Mouse (Mus musculus) c-Kit-negative CD71-positive TER-119-positive erythroid progenitor cells, embryonic 14.5 days (primary cell): ENCODE measurements around the gene Atp2b4.

ENCODE experiments used
- DNase-seq: peaks from one replicate; pipeline ENCODE4 v3.0.0-alpha.2; 2013; ENCODE audit warnings: low read depth, low spot score

The Atp2b4 gene

DNA sequence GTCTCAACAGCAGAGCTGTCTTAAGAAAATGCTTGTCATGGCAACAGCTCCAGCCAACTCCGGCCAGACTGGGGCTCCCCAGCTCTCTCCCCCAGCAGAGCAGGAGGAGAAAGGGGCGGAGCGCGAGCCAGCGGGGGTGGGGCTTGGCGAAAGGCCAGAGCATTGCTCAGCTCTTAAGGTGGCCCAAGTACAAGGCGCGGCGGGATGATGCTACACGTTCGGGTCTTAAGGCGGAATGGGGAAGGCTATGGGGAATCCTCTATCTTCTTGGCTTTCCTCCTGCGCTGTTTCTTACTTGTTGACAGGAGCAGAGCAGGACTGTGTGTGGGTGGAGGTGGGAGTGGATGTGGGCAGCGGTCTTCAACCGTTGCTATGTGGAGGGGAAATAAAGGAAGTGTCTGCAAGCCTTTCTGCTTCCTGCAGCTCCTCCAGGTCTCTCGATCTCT, at the start of gene Atp2b4:
Gene Atp2b4, minus strand, starts transcription at position 94 of the 446 bp plus-strand sequence.
- DNase-seq = peak; percentile 95

DNA sequence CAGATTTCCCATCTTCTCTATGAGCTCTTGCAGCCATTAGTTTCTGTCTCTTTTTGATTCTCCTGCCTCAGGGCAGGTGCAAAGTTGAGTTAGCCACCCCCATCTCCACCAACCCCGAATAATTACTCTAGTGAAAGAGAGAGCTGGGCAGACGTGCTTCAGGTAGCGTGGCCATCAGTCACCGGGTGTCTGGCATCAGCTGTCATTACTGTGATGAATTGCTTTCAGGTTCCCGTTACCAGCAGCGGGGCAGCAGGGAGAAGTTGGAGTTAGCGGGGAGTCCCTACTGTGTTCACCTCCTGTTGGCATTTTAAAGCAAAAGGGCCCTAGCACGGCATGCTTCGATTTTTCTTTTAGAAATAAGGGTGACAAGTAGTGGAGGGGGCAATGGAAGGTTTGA, 43.9 kb upstream of the Atp2b4 start:
- no peak for DNase-seq

DNA sequence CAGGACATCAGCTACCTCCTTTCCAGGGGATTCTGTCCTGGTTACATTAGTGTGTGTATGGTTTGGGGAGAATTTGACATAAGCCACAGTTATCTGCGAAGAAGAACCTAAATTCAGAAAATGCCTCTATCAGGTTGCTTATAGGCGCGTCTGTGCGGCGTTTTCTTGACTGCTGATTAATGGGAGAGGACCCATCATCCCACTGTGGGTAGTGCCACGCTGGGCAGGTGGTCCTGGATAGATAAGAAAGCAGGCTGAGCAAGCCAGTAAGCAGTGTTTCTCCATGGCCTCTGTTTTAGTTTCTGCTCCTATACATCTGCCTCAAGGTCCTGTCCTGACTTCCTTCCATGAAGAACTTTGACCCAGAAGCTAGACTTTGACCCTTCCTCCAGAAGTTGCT, 43.1 kb upstream of the Atp2b4 start:
- no peak for DNase-seq

DNA sequence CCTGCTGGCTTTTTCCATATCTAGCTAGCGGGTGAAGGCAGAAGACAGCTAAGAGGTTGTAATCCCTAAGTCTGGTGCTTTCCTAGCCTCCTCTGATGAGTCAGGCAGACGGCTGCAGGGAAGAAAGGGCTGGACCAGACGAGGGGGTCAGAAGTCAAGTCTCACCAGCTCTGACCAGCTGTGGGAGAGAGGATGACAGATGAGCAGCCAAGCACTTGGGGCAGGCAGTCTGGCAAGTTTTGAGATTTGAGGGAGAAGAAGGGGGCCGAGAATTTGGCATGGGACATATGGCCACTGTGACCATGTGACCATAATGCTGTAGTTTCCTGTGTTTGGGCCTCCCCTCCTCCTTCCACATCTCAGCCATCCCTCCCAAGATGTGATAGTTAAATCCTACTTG, 42.5 kb upstream of the Atp2b4 start:
- no peak for DNase-seq

DNA sequence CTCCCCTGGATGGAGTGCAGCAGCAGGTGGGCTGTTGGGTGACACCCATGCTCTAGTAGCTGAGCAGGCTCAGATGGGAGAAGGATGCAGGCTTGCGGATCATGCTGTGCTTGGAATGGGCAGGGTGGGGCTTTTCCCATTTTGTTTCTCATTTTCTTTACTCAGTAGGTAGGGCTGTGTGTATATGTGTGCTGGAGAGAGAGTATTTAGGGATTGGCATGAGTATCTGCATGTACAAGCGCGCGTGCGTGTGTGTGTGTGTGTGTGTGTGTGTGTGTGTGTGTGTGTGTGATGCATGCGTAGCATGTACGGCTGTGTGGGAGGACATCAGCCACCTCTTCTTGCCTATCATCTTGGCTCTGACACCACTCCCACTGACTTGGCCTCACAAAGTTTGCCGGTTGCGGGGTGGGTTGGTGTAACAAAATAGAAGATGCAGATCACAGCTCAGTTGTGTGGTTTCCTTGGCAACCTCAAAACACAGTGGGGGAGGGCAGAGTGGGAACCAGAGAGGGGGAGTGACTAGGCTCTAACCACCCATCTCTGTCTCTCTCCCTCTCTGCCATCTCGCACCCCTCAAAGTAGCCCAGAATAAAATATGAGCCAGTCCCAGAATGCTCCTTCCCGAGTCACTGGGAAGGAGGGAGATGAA, 41.4 kb upstream of the Atp2b4 start:
- DNase-seq = no peak

DNA sequence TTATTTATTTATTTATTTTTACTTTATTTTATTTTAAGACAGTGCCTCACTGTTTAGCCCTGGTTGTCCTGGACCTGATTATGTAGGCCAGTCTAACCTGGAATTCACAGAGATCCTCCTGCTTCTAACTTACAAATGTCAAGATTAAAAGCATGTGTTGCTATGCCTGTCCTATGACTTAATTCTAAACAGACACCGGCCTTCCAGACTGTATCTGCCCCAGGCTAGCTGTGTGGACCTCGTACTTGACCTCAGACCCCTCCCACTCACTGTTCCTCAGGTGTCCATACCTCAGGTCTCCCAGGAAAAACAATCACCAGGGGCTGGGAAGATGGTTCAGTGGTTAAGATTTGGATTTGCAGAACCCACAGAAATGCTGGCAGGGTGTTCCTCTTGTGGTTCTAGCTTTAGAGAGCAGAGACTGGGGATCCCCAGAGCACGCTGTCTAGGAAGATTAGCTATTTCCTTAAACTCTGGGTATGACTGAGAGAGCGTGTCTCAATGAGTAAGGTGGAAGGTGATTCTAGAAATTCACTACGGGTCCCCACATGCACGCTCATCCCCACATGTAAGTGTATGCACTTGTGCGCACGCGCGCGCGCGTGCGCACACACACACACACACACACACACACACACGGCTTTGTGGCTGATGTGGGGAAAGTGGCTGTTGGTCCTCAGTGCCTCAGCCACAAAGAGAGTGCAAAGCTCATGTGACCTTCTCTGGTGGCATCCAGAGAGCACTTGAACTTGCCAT, 40.5 kb upstream of the Atp2b4 start:
- DNase-seq = no peak

DNA sequence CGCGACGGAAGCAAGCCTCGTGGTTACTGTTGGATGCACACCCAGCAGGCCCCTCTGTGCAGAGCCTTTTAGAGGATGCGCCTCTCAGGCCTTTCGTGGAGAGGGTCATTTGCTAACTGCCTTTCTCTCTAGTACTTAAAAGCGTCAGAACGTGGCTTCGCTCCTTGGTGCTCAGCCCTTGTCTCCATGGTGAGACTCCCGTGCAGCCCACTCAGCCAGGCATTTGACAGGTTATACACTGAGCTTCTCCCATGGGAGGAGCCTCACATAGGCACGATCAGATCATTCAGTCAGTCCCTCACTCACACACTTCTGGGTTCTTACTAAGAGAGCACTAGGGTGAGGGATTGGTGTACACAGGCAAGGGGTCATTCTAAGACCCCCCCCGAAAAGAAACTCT, 39.7 kb upstream of the Atp2b4 start:
- no peak for DNase-seq

DNA sequence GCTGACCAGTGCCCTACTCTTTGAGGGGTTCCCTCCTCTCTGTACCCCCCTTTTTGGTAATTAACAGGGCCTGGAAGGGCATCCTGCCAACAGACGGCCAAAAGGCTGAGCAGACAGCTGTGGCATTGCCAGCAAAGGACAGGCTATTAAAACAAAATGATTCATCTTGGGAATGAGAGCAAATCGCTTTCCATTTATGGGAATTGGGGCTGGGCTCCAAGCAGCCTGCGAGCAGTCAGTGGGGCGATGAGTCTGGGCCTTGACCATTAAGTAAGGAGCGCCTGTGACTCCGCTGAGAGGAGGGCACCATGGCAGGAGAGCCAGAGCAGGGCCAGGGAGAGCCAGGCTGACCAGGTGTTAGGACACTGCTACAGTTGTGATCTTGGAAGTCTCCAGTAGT, 33.5 kb upstream of the Atp2b4 start:
- no peak for DNase-seq

DNA sequence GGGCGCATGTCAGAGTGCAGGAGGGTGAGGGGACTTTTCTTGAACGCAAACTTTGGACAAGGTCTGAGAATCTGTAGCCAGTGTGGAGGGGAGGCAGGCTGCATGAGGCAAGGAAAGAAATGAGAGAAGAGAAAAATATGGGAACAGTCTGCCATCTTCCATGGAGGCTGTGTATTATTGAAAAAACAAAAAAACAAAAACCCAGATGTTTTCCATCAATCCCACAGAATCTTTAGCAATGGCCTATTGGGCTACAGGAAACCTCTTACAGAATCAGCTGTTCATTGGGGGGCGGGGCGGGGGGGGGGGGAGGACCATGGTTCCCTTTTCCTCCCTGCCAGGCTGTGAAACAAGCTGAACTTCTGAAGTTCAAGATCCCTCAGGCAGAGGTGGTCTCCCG, 31.9 kb upstream of the Atp2b4 start:
- no peak for DNase-seq

DNA sequence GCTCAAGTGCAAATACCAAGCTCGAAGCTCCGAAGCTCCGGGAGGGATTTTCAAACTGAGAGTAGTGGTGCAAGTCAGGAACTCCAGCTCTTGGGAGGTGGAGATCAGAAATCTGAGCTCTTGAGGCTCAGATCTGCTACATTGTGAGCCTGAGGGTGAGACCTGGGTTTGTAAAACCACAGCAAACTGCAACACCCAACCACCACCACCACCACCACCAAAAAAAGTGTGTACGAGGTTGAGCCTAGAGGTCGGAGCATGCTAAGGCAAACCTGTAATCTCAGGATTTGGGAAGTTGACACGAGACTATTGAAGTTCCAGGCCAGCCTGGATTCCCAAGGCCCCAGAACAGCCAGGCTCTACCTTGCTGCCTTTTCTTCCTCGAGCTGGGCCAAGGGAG, 25.4 kb upstream of the Atp2b4 start:
- no peak for DNase-seq

DNA sequence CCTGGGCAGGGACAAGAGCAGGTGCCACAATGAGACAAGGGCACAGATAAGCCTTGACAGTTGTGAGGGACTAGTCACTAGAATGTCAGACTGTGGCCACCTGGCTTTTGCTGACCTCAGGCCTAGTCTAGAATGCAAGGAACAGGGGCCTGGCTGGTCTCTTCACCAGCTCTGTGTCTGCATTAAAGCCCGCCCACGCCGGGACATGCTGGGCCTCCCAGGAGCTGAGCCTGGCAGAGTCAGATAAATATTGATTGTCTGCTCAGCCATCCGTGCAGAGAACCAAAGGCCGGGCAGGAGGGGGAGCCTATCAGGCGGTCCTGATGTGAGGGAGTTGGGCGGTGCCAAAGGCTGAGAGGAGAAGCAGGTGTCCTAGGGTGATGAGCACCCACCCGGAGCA, 24.7 kb upstream of the Atp2b4 start:
- DNase-seq = peak; percentile 94

DNA sequence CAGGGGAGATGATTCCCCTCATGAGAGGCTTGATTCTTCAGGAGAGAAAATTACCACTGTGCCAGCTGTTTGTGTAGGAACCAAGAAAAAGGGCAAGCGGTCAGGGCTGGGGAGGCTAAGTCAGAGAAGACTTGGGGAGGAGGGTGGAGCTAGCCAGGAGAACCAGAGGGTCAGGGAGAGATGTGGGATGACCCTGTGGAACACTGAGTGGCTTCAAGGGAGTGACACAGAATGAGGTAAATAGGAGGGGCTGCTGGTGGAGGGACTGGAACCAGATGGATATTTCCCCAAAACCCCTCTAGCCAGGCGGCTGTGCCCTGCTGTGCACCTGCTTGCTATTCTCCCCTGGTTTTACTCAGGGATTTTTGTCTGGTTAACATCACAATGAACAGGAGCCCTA, 24.3 kb upstream of the Atp2b4 start:
- peak; percentile 40 for DNase-seq

DNA sequence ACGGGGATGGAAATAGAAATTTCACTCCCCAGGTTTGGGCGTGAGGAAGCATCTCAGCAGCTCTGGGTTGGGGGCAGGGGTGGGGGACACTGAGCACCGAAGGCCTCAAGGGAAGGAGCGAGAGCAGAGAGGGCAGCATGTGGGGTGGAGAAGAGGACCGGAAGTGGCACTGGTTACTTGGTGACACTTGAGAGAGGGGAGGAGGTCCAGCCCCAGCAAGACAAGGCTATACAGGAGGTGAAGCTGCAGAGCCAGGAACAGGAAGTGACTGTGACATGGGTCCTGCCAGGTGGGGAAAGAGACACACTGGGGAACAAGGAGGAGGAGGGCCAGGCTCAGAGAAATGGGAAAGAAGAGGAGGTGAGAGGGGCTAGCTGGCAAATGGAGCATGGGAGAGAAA, 20.3 kb upstream of the Atp2b4 start:
- no peak for DNase-seq

DNA sequence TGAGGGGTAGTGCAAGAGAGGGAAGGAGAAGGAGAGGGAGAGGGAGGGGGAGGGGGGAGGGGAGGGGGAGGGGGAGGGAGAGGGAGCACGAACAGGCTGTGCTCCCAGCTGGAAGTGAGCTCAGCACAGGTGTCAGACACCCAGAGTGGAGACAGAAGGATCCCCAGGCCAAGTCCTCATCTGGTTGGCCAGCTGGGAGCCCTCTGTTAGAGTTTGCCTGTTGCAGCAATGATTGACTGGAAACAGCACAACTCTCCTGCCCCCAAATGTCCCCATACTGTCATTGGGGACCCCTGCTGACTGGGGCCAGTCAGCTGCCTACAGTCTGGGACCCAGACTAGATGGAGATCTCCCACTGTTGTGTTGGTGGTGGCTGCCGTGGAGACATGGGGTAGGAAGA, 19.3 kb upstream of the Atp2b4 start:
- DNase-seq = no peak

DNA sequence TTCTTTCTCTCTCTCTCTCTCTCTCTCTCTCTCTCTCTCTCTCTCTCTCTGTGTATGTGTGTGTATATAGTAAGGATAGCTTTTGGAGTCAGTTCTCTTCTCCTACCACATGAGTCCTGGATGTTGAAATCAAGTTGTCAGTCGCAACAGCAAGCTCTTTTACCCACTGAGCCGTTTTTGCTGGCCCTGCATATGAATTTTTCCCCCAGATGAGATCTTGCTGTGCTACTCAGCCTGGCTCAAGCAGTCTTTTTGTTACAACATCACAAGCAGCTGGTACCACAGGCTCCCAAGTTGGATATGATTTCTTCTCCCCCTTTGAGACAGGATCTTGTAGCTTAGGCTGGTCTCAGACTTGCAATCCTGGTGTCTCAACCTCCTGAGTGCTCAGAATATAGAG, 17.7 kb upstream of the Atp2b4 start:
- DNase-seq = no peak

DNA sequence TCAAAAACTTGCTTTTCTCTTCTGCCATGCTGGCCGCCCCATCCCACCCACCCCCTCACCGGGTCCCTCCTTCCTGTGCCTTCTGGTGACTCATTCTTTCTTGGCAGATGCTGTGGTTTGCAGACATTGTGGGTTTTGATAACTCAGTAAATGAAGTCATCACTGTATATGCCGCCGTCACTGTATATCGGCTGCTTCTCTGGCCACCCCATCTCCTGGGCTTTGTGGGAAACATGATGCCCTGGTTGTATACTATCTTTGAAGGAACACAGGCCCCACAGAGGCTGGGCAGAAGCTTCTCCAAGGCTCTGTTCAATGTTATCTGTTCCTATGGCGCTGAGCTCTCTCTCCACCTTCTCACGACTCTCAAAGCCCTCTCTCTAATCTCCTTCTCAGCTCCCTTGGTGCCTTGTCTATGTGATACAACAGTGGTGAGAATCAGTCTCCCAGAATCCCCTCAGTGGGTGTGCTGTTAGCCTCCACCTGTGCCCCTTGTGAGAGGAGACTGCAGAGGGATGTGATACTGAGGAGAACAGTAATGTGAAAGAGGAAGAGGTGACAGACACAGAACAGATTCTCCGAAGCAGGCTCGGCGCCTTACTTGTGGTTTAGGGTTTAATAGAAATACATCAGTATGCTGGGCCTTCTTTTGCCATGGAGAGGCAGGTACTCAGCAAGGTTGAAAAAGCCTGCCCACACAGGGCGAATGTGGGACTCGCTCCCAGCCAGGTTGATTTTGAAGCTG, 15.1 kb upstream of the Atp2b4 start:
- no peak for DNase-seq

DNA sequence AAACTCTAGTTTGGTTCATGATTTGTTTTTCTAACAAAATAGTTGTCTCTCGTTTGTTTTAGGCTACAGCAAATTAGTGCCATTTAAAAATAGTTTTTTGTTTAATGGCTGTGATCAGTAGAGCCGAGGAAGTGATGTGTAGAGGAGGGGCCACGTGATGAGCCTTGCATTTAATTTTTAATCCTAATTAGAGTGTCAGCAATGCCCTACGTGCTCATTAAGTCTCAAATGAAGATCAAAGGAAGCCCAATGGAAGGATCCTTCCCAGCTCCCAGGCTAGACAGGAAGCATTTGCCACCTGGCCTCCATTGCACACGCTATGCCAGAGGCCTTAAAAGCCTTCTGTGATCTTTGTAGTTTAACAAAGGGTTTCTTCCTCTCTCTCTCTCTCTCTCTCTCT, 8.5 kb upstream of the Atp2b4 start:
- DNase-seq = no peak

DNA sequence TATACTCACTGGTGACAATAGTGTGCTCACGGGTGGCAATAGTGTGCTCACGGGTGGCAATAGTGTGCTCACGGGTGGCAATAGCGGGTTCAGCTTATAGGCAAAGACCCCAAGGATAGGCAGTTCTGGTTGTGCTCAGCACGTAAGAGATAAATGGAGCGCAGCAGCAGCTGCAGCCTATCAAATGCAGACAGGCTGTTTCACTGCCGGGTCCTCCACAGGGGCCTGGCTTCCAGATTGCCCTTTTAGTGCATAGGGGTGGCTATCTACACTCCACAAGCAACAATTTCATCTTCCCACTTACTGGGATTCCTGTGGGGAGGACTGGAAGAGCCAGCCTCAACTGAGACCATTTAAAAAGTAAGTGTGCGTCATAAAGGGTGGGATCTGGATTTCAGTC, 7.2 kb upstream of the Atp2b4 start:
- DNase-seq = no peak

DNA sequence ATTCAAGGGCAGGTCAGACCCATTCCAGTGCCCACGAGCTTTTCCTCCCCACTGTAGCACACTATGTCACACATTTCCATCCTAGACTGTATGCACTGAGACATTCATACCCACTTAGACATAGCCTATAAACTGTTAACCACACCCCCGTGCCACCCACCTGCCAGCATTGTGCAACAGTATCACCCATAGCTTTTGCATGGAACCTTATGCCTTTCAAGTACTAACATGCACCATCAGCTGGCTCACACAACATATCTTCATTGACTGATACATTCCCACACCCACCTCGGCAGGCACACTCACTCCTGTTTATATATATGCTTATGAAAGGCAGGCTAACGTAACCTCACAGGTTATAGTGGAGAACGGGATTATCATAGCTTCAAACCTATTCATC, 902 bp upstream of the Atp2b4 start:
- DNase-seq = no peak

DNA sequence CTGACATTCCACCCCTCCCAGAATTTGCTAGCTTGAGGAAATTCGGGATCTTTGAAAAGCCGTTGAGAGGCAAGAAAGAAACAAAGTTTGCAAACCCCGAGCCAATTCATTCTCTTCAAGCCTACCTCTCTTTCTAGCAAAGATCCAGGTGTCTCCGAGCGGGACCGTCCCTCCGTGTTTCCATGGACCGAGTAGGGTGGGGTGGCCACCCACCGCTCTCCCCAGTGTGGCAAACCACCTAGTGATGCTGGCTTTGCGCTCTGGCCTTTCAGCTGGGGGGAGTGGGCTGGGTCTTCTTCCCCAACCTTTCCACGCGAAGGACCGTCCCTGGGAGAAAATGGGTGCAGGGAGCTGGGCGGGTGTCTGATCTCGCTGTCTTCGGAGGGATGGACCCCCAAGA, 329 bp downstream of the Atp2b4 start:
- no peak for DNase-seq

DNA sequence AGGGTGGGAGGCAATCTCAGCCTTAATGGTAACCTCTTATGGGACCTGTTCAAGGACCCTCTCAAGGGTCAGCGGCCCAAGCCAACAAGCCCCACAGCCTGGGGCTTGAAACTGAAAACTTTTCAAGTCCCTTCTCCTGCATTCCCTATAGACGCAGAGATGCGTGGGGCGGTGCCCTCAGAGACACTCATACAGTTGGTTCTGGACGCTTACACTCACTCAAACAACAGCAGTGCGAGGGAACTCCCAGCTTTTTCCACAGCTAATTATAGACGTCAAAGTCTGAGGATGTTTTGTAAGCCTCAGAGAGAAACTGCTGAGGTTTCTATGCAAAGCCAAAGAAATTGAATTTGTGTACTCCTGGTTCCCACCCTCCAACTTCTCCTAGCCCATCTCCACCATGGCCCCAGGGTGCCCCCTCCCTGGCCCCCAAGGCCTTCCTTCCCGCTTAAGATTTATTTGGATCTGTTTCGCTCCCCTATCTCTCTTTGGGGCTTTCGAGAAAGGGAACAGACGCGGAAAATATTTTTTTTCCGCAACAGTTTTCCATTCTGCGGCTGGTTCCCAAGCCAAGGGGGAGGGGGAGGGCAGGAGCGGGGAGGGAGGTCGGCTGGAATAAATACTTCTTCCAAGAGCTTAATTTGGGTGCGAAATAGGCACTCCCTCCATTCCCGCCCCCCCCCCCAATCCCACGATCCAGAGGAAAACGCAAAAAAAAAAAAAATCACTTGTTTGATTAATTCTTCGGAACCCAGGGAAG, 975 bp downstream of the Atp2b4 start:
- DNase-seq = peak; percentile 69

DNA sequence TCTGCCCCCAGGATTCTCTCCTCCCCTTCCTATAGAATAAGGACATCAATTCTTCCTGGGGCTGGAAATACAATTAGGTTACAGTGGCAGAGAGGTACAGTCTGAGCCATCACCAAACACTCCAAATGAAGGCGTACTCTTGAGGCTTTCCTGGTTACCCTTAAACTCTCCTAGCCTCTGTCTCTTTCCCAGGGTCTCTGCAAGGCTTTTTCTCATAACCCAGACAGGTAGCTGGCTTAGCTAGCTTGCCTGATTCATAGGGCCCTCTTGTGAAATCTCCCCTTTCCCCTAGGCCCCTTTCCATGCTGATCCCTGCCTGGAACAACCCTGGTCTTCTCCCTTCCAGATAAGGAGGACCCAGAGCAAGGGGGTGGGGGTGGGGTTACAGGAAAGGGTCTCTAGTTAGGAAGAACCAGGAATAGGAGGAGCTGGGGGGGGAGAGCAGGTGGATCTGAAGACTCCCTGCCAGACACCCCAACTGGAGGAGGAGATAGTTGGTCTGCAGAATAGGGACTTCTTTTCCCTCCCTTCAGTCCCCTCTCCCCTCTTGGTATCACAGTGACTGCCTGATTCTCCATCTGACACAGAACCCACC, 1.9 kb downstream of the Atp2b4 start:
- peak; percentile 36 for DNase-seq
